Mouse (Mus musculus): Measurements from ENCODE around the gene AI481877. TPM values are rescaled to one million over a fixed set of nuclear protein-coding genes. Genes with fewer than 3 reads are reported as not detected.

AI481877 gene
- polyA plus RNA-seq, 1 experiment from 2014 or later = not detected

GRCm38 (mm10) chr4:59000614-59001013 is 138.2 kb downstream of the AI481877 start:
- no peak overlapping the region for H3K9ac ChIP-seq
- 4% methylated on average over 2 of the region's 2 CpGs for WGBS
- H3K9me3 ChIP-seq (replicated peaks) = no peaks in the 10 kb centered on the region

GRCm38 (mm10) chr4:58999686-59000085 is 139.1 kb downstream of the AI481877 start:
- 14% methylated on average over 2 of the region's 2 CpGs for WGBS
- no peak for ATAC-seq (ENCODE audit: insufficient number of reproducible peaks, low FRiP score)

More at GRCm38 (mm10) chr4:59000614-59001013, 138.2 kb downstream of the AI481877 start:
- Histone ChIP-seq H3K36me3 (no peaks in the 10 kb centered on the region), H3K27me3 (replicated peaks) (no peaks in the 10 kb centered on the region), H3K4me2 (no peak overlapping the region), H3K4me3 (no peak overlapping the region), H3K27ac (ENCODE audit: poor library complexity, severe bottlenecking) (no peak overlapping the region), H3K4me1 (replicated peaks) (peaks cover 26% of the 10 kb centered on the region)
- no peak for ATAC-seq (ENCODE audit: insufficient number of reproducible peaks, low FRiP score)

GRCm38 (mm10) chr4:58998688-58999087 is 140.1 kb downstream of the AI481877 start:
- WGBS = 63% methylated on average over 1 of the region's 1 CpGs
- Histone ChIP-seq H3K27ac (ENCODE audit: poor library complexity, severe bottlenecking) (no peak overlapping the region), H3K4me1 (replicated peaks) (peaks cover 11% of the 10 kb centered on the region), H3K9me3 (replicated peaks) (no peaks in the 10 kb centered on the region), H3K9ac (no peak overlapping the region), H3K27me3 (replicated peaks) (0 out of 2 replicates have a peak, but pooled peaks cover 1% of the 10 kb centered on the region), H3K4me3 (no peak overlapping the region), H3K4me2 (no peak overlapping the region), H3K36me3 (no peaks in the 10 kb centered on the region)
- no peak for ATAC-seq (ENCODE audit: insufficient number of reproducible peaks, low FRiP score)

More at GRCm38 (mm10) chr4:58999686-59000085, 139.1 kb downstream of the AI481877 start:
- H3K9ac ChIP-seq = no peak overlapping the region
- H3K4me2 ChIP-seq = no peak overlapping the region
- peaks cover 21% of the 10 kb centered on the region for H3K4me1 ChIP-seq (replicated peaks)
- H3K4me3 ChIP-seq = no peak overlapping the region
- H3K9me3 ChIP-seq (replicated peaks) = no peaks in the 10 kb centered on the region
- no peaks in the 10 kb centered on the region for H3K27me3 ChIP-seq (replicated peaks)
- no peak overlapping the region for H3K27ac ChIP-seq (ENCODE audit: poor library complexity, severe bottlenecking)
- no peaks in the 10 kb centered on the region for H3K36me3 ChIP-seq

GRCm38 (mm10) chr4:58997081-58997480 is 141.7 kb downstream of the AI481877 start:
- ATAC-seq (ENCODE audit: insufficient number of reproducible peaks, low FRiP score) = no peak
- H3K36me3 ChIP-seq = no peaks in the 10 kb centered on the region
- no peak overlapping the region for H3K9ac ChIP-seq
- peaks cover 10% of the 10 kb centered on the region for H3K4me1 ChIP-seq (replicated peaks)
- H3K4me2 ChIP-seq = no peak overlapping the region
- H3K27me3 ChIP-seq (replicated peaks) = peaks cover 5% of the 10 kb centered on the region; the same call in 1 of the 2 replicates
- 45% methylated on average over 5 of the region's 5 CpGs for WGBS
- H3K4me3 ChIP-seq = no peak overlapping the region
- H3K9me3 ChIP-seq (replicated peaks) = no peaks in the 10 kb centered on the region
- H3K27ac ChIP-seq (ENCODE audit: poor library complexity, severe bottlenecking) = no peak overlapping the region

- no peak overlapping the region for H3K4me3 ChIP-seq
- H3K9me3 ChIP-seq (replicated peaks) = no peaks in the 10 kb centered on the region
- H3K36me3 ChIP-seq = no peaks in the 10 kb centered on the region
- H3K4me1 ChIP-seq (replicated peaks) = peaks cover 12% of the 10 kb centered on the region
- H3K9ac ChIP-seq = no peak overlapping the region
- no peak overlapping the region for H3K27ac ChIP-seq (ENCODE audit: poor library complexity, severe bottlenecking)
- 46% methylated on average over 8 of the region's 8 CpGs for WGBS
- no peak overlapping the region for H3K4me2 ChIP-seq
- H3K27me3 ChIP-seq (replicated peaks) = peaks cover 10% of the 10 kb centered on the region
- ATAC-seq (ENCODE audit: insufficient number of reproducible peaks, low FRiP score) = no peak
These were observed 143.5 kb downstream of the AI481877 start for GRCm38 (mm10) chr4:58995251-58995693.

GRCm38 (mm10) chr4:58994762-58995161 is 144.0 kb downstream of the AI481877 start, which contains the start of gene Dnajc25:
Gene Dnajc25 (plus strand): TSS chr4:58995062.
- WGBS = 75% methylated on average over 4 of the region's 4 CpGs
- H3K4me2 ChIP-seq = no peak within 1 kb of the TSS
- no peak within 1 kb of the TSS for H3K4me3 ChIP-seq
- H3K36me3 ChIP-seq = no peaks in the 10 kb centered on the region
- H3K27me3 ChIP-seq (replicated peaks) = peaks cover 10% of the 10 kb centered on the region
- no peak within 1 kb of the TSS for H3K27ac ChIP-seq (ENCODE audit: poor library complexity, severe bottlenecking)
- H3K9ac ChIP-seq = no peak within 1 kb of the TSS
- H3K4me1 ChIP-seq (replicated peaks) = peaks cover 12% of the 10 kb centered on the region
- H3K9me3 ChIP-seq (replicated peaks) = no peaks in the 10 kb centered on the region
- no peak for ATAC-seq (ENCODE audit: insufficient number of reproducible peaks, low FRiP score)

Other genes with a start within 250 kb of the AI481877 start
- gene Ecpas, start 226.2 kb downstream of the AI481877 start, polyA plus RNA-seq (2016; fragmentation: Nextera tagmentation; extraction: Ambion mirVana) = 40.1 and 40.6 TPM in 2 replicates
- 0.38 and 0.62 TPM in 2 replicates for gene Zkscan16, start 195.4 kb downstream of the AI481877 start, polyA plus RNA-seq (2016; fragmentation: Nextera tagmentation; extraction: Ambion mirVana)
- 9.0 and 9.7 TPM in 2 replicates for gene Ptgr1, start 151.9 kb downstream of the AI481877 start, polyA plus RNA-seq (2016; fragmentation: Nextera tagmentation; extraction: Ambion mirVana)
- 12.3 and 14.1 TPM in 2 replicates for gene Dnajc25, start 143.9 kb downstream of the AI481877 start, polyA plus RNA-seq (2016; fragmentation: Nextera tagmentation; extraction: Ambion mirVana)
- 14.6 and 17.5 TPM in 2 replicates for gene Gm20503, start 135.8 kb downstream of the AI481877 start, polyA plus RNA-seq (2016; fragmentation: Nextera tagmentation; extraction: Ambion mirVana)
- 38.8 and 47.7 TPM in 2 replicates for gene Gng10, start 103.9 kb downstream of the AI481877 start, polyA plus RNA-seq (2016; fragmentation: Nextera tagmentation; extraction: Ambion mirVana)
- gene Ugcg, start 50.3 kb upstream of the AI481877 start, polyA plus RNA-seq (2016; fragmentation: Nextera tagmentation; extraction: Ambion mirVana) = 12.3 and 12.5 TPM in 2 replicates